Mouse (Mus musculus): Measurements from ENCODE around the gene Dact3. TPM values are rescaled to one million over a fixed set of nuclear protein-coding genes. Genes with fewer than 3 reads are reported as not detected.
A peak's percentile ranks its signal among the peaks of the same experiment; 100 is the strongest.

Dact3 gene
- total RNA-seq, 1 experiment from 2014 or later, result 2.6 TPM

- DNase-seq, result peak; percentile 66
Measured at GRCm38 (mm10) chr7:16858336-16858735, 16.8 kb upstream of the Dact3 start.

GRCm38 (mm10) chr7:16859902-16860651 lies 15.0 kb upstream of the Dact3 start:
- DNase-seq, result peak; percentile 57

DNA sequence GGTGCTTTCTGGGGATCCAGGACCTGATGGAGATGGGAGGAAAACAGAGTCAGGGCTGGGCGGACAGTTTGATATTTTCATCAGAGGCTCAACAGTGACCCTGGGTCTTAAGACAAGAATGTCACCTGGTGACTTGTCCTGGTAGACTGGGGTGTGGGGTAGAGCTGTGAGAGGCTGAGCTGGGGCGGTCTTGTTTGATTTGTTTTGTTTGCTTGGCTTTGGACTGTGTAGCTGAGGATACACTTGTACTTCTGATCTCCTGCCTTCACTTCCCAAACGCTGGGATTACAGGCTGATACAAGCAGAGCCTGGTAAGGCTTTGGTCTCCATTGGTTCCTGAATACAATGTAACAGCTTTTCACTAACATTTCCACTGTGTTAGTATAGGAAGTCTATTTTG lies 7.6 kb upstream of the Dact3 start:
- no peak for DNase-seq

GRCm38 (mm10) chr7:16869497-16869896 lies 5.6 kb upstream of the Dact3 start:
- peak; percentile 80 for DNase-seq

GRCm38 (mm10) chr7:16871600-16871999 lies 3.5 kb upstream of the Dact3 start:
- DNase-seq, result no peak

DNA sequence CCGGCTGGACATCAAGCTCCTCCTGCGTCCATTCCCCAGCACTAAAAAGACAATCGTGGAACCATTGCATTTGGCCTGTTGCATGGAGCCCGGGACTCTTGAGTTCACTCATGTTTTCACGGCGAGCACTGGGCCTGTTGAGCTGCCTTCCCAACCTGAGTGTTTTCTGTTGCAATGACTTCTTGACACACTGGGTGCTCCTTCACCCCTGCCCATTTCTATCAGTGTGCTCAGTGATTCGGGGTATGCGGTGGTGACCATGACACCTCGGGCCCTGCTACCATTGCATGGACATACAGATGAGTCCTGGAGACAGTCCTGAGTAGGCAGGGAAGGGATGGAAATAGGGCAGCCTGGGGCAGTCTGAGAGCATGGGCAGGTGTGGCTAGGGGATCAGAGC lies 2.6 kb upstream of the Dact3 start:
- DNase-seq, result no peak

DNA sequence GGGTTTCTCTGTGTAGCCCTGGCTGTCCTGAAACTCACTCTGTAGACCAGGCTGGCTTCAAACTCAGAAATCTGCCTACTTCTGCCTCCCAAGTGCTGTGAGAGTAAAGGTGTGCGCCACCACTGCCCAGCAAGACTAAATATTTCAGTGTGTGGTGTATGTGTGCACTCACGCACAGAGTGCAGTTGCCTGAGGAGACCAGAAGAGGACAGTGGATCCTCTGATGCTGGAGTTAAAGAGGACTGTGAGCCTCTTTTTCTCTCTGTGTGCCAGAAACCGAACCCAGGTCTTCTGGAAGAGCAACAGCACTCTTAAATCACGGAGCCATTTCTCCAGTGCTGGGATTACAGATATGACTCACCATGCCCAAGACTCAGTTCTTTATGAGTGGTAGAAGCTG lies 1.7 kb upstream of the Dact3 start:
- DNase-seq, result no peak

GRCm38 (mm10) chr7:16874190-16874589 lies 927 bp upstream of the Dact3 start:
- DNase-seq, result peak; percentile 88

- DNase-seq, result peak; percentile 99
Measured at GRCm38 (mm10) chr7:16874756-16875309, 284 bp upstream of the Dact3 start.

DNA sequence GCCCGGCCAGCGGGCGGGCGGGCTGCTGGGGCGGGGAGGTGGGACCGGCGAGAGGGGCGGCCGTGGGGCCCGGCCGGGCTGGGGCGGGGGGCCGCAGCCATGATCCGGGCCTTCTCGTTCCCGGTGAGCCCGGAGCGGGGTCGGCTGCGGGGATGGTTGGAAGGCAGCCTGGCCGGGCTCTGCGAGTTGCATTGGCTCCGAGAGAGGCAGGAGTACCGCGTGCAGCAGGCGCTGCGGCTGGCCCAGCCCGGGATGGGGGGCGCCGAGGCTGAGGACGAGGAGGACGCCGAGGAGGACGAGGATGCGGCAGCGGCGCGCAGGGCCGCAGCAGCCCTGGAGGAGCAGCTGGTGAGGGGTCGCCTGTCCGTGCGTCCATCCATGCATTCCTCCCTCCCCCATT lies 209 bp downstream of the Dact3 start:
- DNase-seq, result no peak

- DNase-seq, result no peak
Measured at GRCm38 (mm10) chr7:16876006-16876405, 889 bp downstream of the Dact3 start.

- DNase-seq, result peak; percentile 35
Measured at GRCm38 (mm10) chr7:16876608-16877007, 1.5 kb downstream of the Dact3 start.

- DNase-seq, result no peak
Measured at GRCm38 (mm10) chr7:16877717-16878116, 2.6 kb downstream of the Dact3 start.

DNA sequence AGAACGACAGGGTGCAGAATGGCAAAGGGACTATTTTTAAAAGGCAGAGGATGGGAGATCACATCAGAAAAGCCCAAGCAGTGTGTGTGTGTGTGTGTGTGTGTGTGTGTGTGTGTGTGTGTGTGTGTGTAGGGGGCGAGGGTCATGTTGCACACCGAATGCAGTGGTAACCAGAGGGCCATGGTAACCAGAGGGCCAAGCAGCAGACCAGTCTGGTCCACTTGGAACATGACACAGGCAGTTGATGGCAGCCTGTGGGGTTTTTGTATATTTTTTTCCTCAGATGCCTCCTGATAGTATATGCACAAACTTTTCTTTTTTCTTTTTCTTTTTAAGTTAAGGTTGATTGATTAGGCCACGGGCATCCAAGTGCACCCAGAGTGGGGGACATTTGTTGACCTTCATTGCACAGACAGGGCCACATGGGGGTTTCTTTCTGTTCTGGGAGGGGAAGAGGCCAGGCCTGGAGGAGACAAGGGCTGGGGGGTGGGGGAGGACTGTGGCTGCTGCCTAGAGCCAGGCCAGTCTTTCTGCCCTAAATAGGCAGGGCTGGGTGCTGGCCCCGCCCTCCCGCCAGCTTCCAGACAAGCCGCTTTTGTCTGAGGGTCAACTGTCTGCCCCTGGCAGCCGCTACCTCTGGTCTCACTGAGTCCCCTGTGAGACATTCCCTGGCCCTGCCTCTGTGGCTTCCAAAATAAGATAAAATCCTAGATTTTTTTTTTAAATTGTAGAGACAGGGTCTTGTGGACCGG lies 4.9 kb downstream of the Dact3 start:
- no peak for DNase-seq

GRCm38 (mm10) chr7:16880615-16881014 lies 5.5 kb downstream of the Dact3 start:
- no peak for DNase-seq

DNA sequence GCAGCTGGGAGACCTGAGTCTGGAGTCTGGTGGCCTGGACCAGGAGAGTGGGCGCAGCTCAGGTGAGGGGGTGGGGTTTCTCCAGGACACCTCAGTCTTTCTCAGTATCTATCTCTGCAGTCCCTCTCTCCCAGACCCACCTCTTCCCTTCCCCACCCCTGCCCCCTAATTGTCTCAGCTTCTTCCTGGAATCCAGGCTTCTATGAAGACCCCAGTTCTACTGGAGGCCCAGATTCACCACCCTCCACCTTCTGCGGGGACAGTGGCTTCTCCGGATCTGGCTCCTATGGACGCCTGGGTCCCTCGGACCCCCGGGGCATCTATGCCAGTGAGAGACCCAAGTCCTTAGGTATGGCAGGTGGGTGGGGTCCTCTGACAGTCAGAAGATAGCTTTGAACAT lies 8.0 kb downstream of the Dact3 start:
- DNase-seq, result no peak

DNA sequence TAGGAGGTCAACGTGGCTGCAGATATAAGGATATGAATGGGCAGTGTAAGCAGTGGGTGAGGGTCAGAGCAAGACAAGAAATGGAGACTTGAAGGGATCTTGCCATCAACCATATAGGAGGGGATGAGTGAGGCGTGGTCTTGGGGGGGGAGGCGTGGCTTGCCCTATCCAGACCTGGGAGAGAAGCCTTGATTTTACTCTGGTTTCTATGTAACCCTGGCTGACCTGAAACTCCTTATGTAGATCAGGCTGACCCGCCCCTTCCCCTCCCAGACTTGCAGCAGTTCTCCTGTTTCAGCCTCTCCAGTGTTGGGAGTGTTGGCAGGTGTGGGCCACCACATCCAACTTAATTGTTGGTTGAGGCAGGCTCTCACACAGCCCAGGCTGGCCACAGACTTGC lies 9.2 kb downstream of the Dact3 start:
- no peak for DNase-seq

- DNase-seq, result no peak
Measured at GRCm38 (mm10) chr7:16885271-16885776, 10.2 kb downstream of the Dact3 start.

GRCm38 (mm10) chr7:16885905-16886304 lies 10.8 kb downstream of the Dact3 start:
- DNase-seq, result no peak

GRCm38 (mm10) chr7:16890536-16890935 lies 15.4 kb downstream of the Dact3 start:
- DNase-seq, result no peak

- peak; percentile 72 for DNase-seq
Measured at GRCm38 (mm10) chr7:16890944-16891343, 15.8 kb downstream of the Dact3 start.

- DNase-seq, result peak; percentile 91
Measured at GRCm38 (mm10) chr7:16891641-16892351, 16.7 kb downstream of the Dact3 start, which contains the start of gene Gng8. Gene Gng8 (plus strand): TSS chr7:16891786.

DNA sequence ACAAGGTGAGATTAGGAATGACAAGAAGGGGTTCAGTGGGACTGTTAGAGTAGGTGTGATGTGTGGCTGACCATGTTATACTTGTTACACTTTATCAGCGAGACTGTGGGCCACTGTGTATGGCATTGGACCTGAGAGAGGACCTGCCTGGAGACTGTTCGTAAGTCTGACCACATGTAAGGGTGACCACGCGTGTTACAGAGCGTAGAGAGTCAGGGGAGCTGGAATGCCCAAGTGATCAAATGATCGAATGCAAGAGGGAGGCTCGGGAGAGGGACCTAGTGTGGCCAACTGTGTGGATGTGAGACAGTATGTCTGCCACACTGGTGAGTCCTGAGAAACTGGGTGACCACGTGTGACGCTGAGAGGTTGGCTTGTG lies 17.2 kb downstream of the Dact3 start:
- DNase-seq, result no peak

All from adrenal gland, postnatal 14 days (tissue).